26 mouse cellular contexts compared by ENCODE assay signal in genomic region chr4:136215576-136215975, GRCm38 (mm10). TPM values are rescaled to one million over a fixed set of nuclear protein-coding genes. Genes with fewer than 3 reads are reported as not detected.
DNase-seq lines count a peak whose midpoint lies in the region; ATAC-seq and TF ChIP-seq lines count a peak whose summit lies in the region.
"Had no signal": no experiment of that assay in that cellular context is flagged by ENCODE, and none has a peak within 500 bp of the region (broad histone marks: within the 10 kb centered on the region; RNA-seq: fewer than 3 reads in every experiment).

No protein-coding gene starts in this region.

- WGBS in embryonic facial prominence, embryonic 14.5 days: 73% methylated on average over 8 of the region's 8 CpGs
- 87% methylated on average over 8 of the region's 8 CpGs for WGBS in embryonic facial prominence, embryonic 10.5 days
- WGBS in liver, embryonic 13.5 days (ENCODE audit: insufficient replicate concordance): 69% methylated on average over 8 of the region's 8 CpGs
- WGBS in intestine, postnatal 0 days: 74% methylated on average over 8 of the region's 8 CpGs

- no peak for ATAC-seq in embryonic facial prominence, embryonic 14.5 days (ENCODE audit: low read depth)
- ATAC-seq in liver, embryonic 13.5 days (ENCODE audit: low read depth): no peak
- no peak for ATAC-seq in intestine, postnatal 0 days
- ATAC-seq: forebrain, embryonic 16.5 days; hindbrain, embryonic 16.5 days; intestine, embryonic 15.5 days; midbrain, embryonic 16.5 days had no signal

- no peak overlapping the region for H3K4me2 ChIP-seq in embryonic facial prominence, embryonic 14.5 days (ENCODE audit: low read depth, low read length)
- H3K4me2 ChIP-seq in liver, embryonic 13.5 days: no peak overlapping the region
- H3K4me2 ChIP-seq in intestine, postnatal 0 days (replicated peaks; ENCODE audit: low read depth): no peak overlapping the region
- H3K4me2 ChIP-seq: heart, embryonic 15.5 days; intestine, embryonic 15.5 days had no signal

- no peak for TF ChIP-seq CTCF in intestine, postnatal 0 days (IDR thresholded peaks at IDR 0.05; ENCODE audit: low read depth)

- H3K4me1 ChIP-seq in embryonic facial prominence, embryonic 14.5 days (ENCODE audit: control insufficient read depth, insufficient read depth, low read length): peaks cover 43% of the 10 kb centered on the region
- peaks cover 42% of the 10 kb centered on the region for H3K4me1 ChIP-seq in embryonic facial prominence, embryonic 10.5 days
- peaks cover 24% of the 10 kb centered on the region for H3K4me1 ChIP-seq in liver, embryonic 13.5 days (replicated peaks)
- peaks cover 2% of the 10 kb centered on the region; the same call in 1 of the 2 replicates for H3K4me1 ChIP-seq in intestine, postnatal 0 days (replicated peaks; ENCODE audit: control insufficient read depth, insufficient read depth, low read length)

- H3K36me3 ChIP-seq in embryonic facial prominence, embryonic 14.5 days (ENCODE audit: control insufficient read depth, insufficient read depth, low read length): no peaks in the 10 kb centered on the region
- 0 out of 2 replicates have a peak, but pooled peaks cover 4% of the 10 kb centered on the region for H3K36me3 ChIP-seq in embryonic facial prominence, embryonic 10.5 days (replicated peaks)
- H3K36me3 ChIP-seq in liver, embryonic 13.5 days: no peaks in the 10 kb centered on the region
- no peaks in the 10 kb centered on the region for H3K36me3 ChIP-seq in intestine, postnatal 0 days (ENCODE audit: control insufficient read depth, insufficient read depth)
- H3K36me3 ChIP-seq: heart, embryonic 15.5 days; intestine, embryonic 15.5 days had no signal

- intact Hi-C loops in heart, postnatal 25 days (cut with DNase I): no loop called here

- no peaks in the 10 kb centered on the region for H3K9me3 ChIP-seq in embryonic facial prominence, embryonic 14.5 days (ENCODE audit: control insufficient read depth, low read length)
- no peaks in the 10 kb centered on the region for H3K9me3 ChIP-seq in embryonic facial prominence, embryonic 10.5 days
- no peaks in the 10 kb centered on the region for H3K9me3 ChIP-seq in liver, embryonic 13.5 days (replicated peaks)
- no peaks in the 10 kb centered on the region for H3K9me3 ChIP-seq in intestine, postnatal 0 days (ENCODE audit: control insufficient read depth)
- H3K9me3 ChIP-seq: heart, embryonic 15.5 days; intestine, embryonic 15.5 days had no signal

- no peak for DNase-seq in embryonic facial prominence, embryonic 14.5 days (ENCODE audit: low spot score)
- no peak for DNase-seq in embryonic facial prominence, embryonic 10.5 days (ENCODE audit: low spot score)
- peak; percentile 49 to 57 for DNase-seq in kidney, adult 8-10 months
- DNase-seq in kidney, postnatal 10 days: no peak
- DNase-seq in kidney, postnatal 25 days: peak; percentile 48 to 68
- DNase-seq in liver, embryonic 13.5 days: no peak
- no peak for DNase-seq in heart, postnatal 25 days (ENCODE audit: low spot score)
- DNase-seq: adrenal gland, postnatal 14 days; cerebellum, adult 2 months; cerebellum, postnatal 36 days; embryo, embryonic 11 days; gastrocnemius, postnatal 36 days; heart, postnatal 4 days; lung, postnatal 4 days; right cerebral cortex, adult 18-20 months; right cerebral cortex, postnatal 4 days; thymus, postnatal 25 days had no signal

- H3K9ac ChIP-seq in embryonic facial prominence, embryonic 14.5 days (ENCODE audit: low read depth, low read length): no peak overlapping the region
- H3K9ac ChIP-seq in liver, embryonic 13.5 days: no peak overlapping the region
- no peak overlapping the region for H3K9ac ChIP-seq in intestine, postnatal 0 days (ENCODE audit: low read depth, low read length)
- H3K9ac ChIP-seq: heart, embryonic 15.5 days; intestine, embryonic 15.5 days had no signal

- no peak overlapping the region for H3K4me3 ChIP-seq in embryonic facial prominence, embryonic 14.5 days (ENCODE audit: low read depth, low read length)
- no peak overlapping the region for H3K4me3 ChIP-seq in embryonic facial prominence, embryonic 10.5 days
- H3K4me3 ChIP-seq in liver, embryonic 13.5 days (replicated peaks): no peak overlapping the region
- H3K4me3 ChIP-seq in intestine, postnatal 0 days (ENCODE audit: low read depth, low read length): no peak overlapping the region
- H3K4me3 ChIP-seq: heart, embryonic 15.5 days; intestine, embryonic 15.5 days; layer of hippocampus, adult 2 months; myocyte had no signal

- H3K27ac ChIP-seq in embryonic facial prominence, embryonic 14.5 days (replicated peaks; ENCODE audit: low read depth, low read length): 0 out of 2 replicates have a peak overlapping the region, but pooled peaks have one; percentile 16
- no peak overlapping the region for H3K27ac ChIP-seq in embryonic facial prominence, embryonic 10.5 days (replicated peaks)
- H3K27ac ChIP-seq in liver, embryonic 13.5 days: peak overlapping the region; percentile 55
- H3K27ac ChIP-seq in intestine, postnatal 0 days (ENCODE audit: low read depth, low read length): no peak overlapping the region
- H3K27ac ChIP-seq: heart, embryonic 15.5 days; intestine, embryonic 15.5 days; layer of hippocampus, adult 2 months had no signal

- no peaks in the 10 kb centered on the region for H3K27me3 ChIP-seq in embryonic facial prominence, embryonic 14.5 days (replicated peaks; ENCODE audit: control insufficient read depth, insufficient read depth, low read length)
- peaks cover 28% of the 10 kb centered on the region for H3K27me3 ChIP-seq in embryonic facial prominence, embryonic 10.5 days (replicated peaks; ENCODE audit: low read depth, poor library complexity, severe bottlenecking)
- H3K27me3 ChIP-seq in liver, embryonic 13.5 days: peaks cover 46% of the 10 kb centered on the region
- no peaks in the 10 kb centered on the region for H3K27me3 ChIP-seq in intestine, postnatal 0 days (replicated peaks; ENCODE audit: control insufficient read depth, insufficient read depth, low read length)
- H3K27me3 ChIP-seq: heart, embryonic 15.5 days; intestine, embryonic 15.5 days had no signal

RNA-seq across cellular contexts. Expression of gene Asap3, which starts 9.4 kb away (rescaled TPM):
- polyA plus RNA-seq in embryonic facial prominence, embryonic 14.5 days (2014; fragmentation: Nextera tagmentation; extraction: Ambion mirVana): 8.1 and 11.3 TPM in 2 replicates
- polyA plus RNA-seq in embryonic facial prominence, embryonic 10.5 days (2016; fragmentation: Nextera tagmentation; extraction: Ambion mirVana): 4.2 and 5.3 TPM in 2 replicates
- polyA plus RNA-seq in liver, embryonic 13.5 days (2015; fragmentation: Nextera tagmentation; extraction: Ambion mirVana): 1.1 and 1.4 TPM in 2 replicates
- polyA plus RNA-seq in intestine, postnatal 0 days (2015; fragmentation: Nextera tagmentation; extraction: Ambion mirVana): 0.95 and 1.1 TPM in 2 replicates
- 10 to 100 TPM in 1 of 2 experiments, 1 to 10 TPM in 1; 8.7 to 11.8 TPM for total RNA-seq in heart, postnatal 25 days (2021)
- total RNA-seq: megakaryocyte-erythroid progenitor cell, adult 5-6 weeks had no signal

RNA-seq across cellular contexts. Expression of gene Tcea3, which starts 32.0 kb away (rescaled TPM):
- 25.4 and 27.2 TPM in 2 replicates for polyA plus RNA-seq in embryonic facial prominence, embryonic 14.5 days (2014; fragmentation: Nextera tagmentation; extraction: Ambion mirVana)
- 0.83 and 0.97 TPM in 2 replicates for polyA plus RNA-seq in embryonic facial prominence, embryonic 10.5 days (2016; fragmentation: Nextera tagmentation; extraction: Ambion mirVana)
- 12.9 and 13.6 TPM in 2 replicates for polyA plus RNA-seq in liver, embryonic 13.5 days (2015; fragmentation: Nextera tagmentation; extraction: Ambion mirVana)
- 23.6 and 25.0 TPM in 2 replicates for polyA plus RNA-seq in intestine, postnatal 0 days (2015; fragmentation: Nextera tagmentation; extraction: Ambion mirVana)
- total RNA-seq in heart, postnatal 25 days (2021): 100 to 1,000 TPM; 101 to 111 TPM
- total RNA-seq: layer of hippocampus, adult 2 months; megakaryocyte-erythroid progenitor cell, adult 5-6 weeks had no signal

RNA-seq across cellular contexts. Expression of gene E2f2, which starts 43.4 kb away (rescaled TPM):
- 7.9 and 10.1 TPM in 2 replicates for polyA plus RNA-seq in embryonic facial prominence, embryonic 14.5 days (2014; fragmentation: Nextera tagmentation; extraction: Ambion mirVana)
- 6.2 TPM in 2 replicates for polyA plus RNA-seq in embryonic facial prominence, embryonic 10.5 days (2016; fragmentation: Nextera tagmentation; extraction: Ambion mirVana)
- 64.7 and 72.1 TPM in 2 replicates for polyA plus RNA-seq in liver, embryonic 13.5 days (2015; fragmentation: Nextera tagmentation; extraction: Ambion mirVana)
- polyA plus RNA-seq in intestine, postnatal 0 days (2015; fragmentation: Nextera tagmentation; extraction: Ambion mirVana): 4.1 and 4.2 TPM in 2 replicates
- 1 to 10 TPM; 1.9 to 4.3 TPM for total RNA-seq in heart, postnatal 25 days (2021)

Comparison
In these comparisons a context has a peak if more than half of its experiments do, and no peak if none do; other contexts are left out.
1. DNase-seq: peak in kidney, adult 8-10 months (2 of 2) and kidney, postnatal 25 days (2 of 2); none in embryonic facial prominence, embryonic 14.5 days (single experiment), embryonic facial prominence, embryonic 10.5 days (single experiment), kidney, postnatal 10 days (single experiment), liver, embryonic 13.5 days (single experiment) and heart, postnatal 25 days (single experiment).
2. H3K27ac ChIP-seq: peak in embryonic facial prominence, embryonic 14.5 days (single experiment) and liver, embryonic 13.5 days (single experiment); none in embryonic facial prominence, embryonic 10.5 days (single experiment) and intestine, postnatal 0 days (single experiment).